Mouse (Mus musculus): ENCODE data around the gene Mien1. TPM values are rescaled to one million over a fixed set of nuclear protein-coding genes. Genes with fewer than 3 reads are reported as not detected.
A peak's percentile ranks its signal among the peaks of the same experiment; 100 is the strongest.

Gene Mien1
- total RNA-seq, 1 experiment from 2014 or later = 80.3 TPM

- DNase-seq = no peak
Measured at GRCm38 (mm10) chr11:98426592-98426991, 12.2 kb downstream of the Mien1 start.

GRCm38 (mm10) chr11:98418939-98419547, 19.7 kb downstream of the Mien1 start:
- no peak for DNase-seq

GRCm38 (mm10) chr11:98418273-98418672, 20.5 kb downstream of the Mien1 start:
- no peak for DNase-seq

- DNase-seq = no peak
Measured at GRCm38 (mm10) chr11:98417074-98417473, 21.7 kb downstream of the Mien1 start.

GRCm38 (mm10) chr11:98414162-98414561, 24.6 kb downstream of the Mien1 start:
- DNase-seq = no peak

GRCm38 (mm10) chr11:98413731-98414130, 25.1 kb downstream of the Mien1 start:
- DNase-seq = no peak

GRCm38 (mm10) chr11:98412797-98413301, 25.9 kb downstream of the Mien1 start:
- no peak for DNase-seq

- peak; percentile 72 for DNase-seq
Measured at GRCm38 (mm10) chr11:98412273-98412796, 26.5 kb downstream of the Mien1 start, which contains the start of gene Erbb2. Gene Erbb2, plus strand, starts transcription at chr11:98412470.

GRCm38 (mm10) chr11:98409341-98409822, 29.4 kb downstream of the Mien1 start:
- DNase-seq = no peak

- DNase-seq = no peak
Measured at GRCm38 (mm10) chr11:98408872-98409271, 29.9 kb downstream of the Mien1 start.

- DNase-seq = no peak
Measured at GRCm38 (mm10) chr11:98406621-98407020, 32.2 kb downstream of the Mien1 start.

GRCm38 (mm10) chr11:98400816-98401215, 38.0 kb downstream of the Mien1 start:
- DNase-seq = no peak

GRCm38 (mm10) chr11:98400161-98400726, 38.5 kb downstream of the Mien1 start, which contains the start of gene Pgap3:
Gene Pgap3, minus strand, starts transcription at chr11:98400490.
- DNase-seq = peak; percentile 83

- no peak for DNase-seq
Measured at GRCm38 (mm10) chr11:98397946-98398345, 40.8 kb downstream of the Mien1 start.

- no peak for DNase-seq
Measured at GRCm38 (mm10) chr11:98395041-98395440, 43.8 kb downstream of the Mien1 start.

- no peak for DNase-seq
Measured at GRCm38 (mm10) chr11:98394301-98394700, 44.5 kb downstream of the Mien1 start.

GRCm38 (mm10) chr11:98393317-98393716, 45.5 kb downstream of the Mien1 start:
- DNase-seq = peak; percentile 34

- no peak for DNase-seq
Measured at GRCm38 (mm10) chr11:98392645-98393044, 46.1 kb downstream of the Mien1 start.

- no peak for DNase-seq
Measured at GRCm38 (mm10) chr11:98392034-98392433, 46.8 kb downstream of the Mien1 start.

GRCm38 (mm10) chr11:98390141-98390540, 48.6 kb downstream of the Mien1 start:
- DNase-seq = no peak

GRCm38 (mm10) chr11:98389221-98389780, 49.5 kb downstream of the Mien1 start:
- DNase-seq = peak; percentile 39

GRCm38 (mm10) chr11:98388282-98388681, 50.5 kb downstream of the Mien1 start:
- DNase-seq = no peak
